Mouse (Mus musculus) thymus, adult 2 months (tissue): Measurements from ENCODE around the gene Cadm3.

Experiments
- CTCF ChIP-seq: fragments of 200-500 bp; IDR thresholded peaks from 2 replicates; pipeline ENCODE4 v1.5.1; 2012; ENCODE audit warnings: mild to moderate bottlenecking, control low read depth, low read length, moderate library complexity, borderline replicate concordance; ENCODE audit not compliant: control insufficient read depth, poor library complexity, insufficient read depth; ENCODE audit errors: extremely low read depth
- POLR2A ChIP-seq: fragments of 200-500 bp; IDR thresholded peaks from 2 replicates; pipeline ENCODE4 v1.6.1; 2012; ENCODE audit warnings: mild to moderate bottlenecking, low read length, control low read depth, moderate library complexity; ENCODE audit not compliant: control insufficient read depth, poor library complexity, insufficient read depth; ENCODE audit errors: extremely low read depth

DNA sequence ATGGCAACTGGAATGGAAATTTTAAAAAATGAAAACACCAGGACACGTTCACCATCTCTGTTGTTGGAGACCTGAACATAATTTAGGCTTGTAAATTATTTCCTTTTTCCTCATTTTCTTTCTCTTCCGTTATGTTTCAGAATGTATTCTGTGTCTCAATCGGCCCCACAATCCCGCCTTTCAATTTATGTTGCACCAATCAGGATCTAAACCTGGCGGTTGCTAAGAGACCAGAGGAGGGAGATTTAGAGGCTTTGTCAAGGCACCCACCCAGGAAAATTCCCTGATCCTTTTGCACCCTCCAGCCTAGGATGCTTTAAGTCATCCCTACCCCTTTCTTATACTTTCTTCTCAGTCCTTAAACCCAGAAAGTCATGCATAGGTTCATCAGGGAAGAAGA, 37.8 kb downstream of the Cadm3 start:
- no peak for TF ChIP-seq POLR2A
- TF ChIP-seq CTCF = no peak
